Mouse (Mus musculus) embryo, embryonic 11.5 days (tissue): ENCODE measurements at regions not wholly inside any gene's neighbourhood (a gene's known extent, or its start where the extent isn't known, plus 50 kb on each side); places are given as distances from the start of the nearest gene placed in this dataset.
A peak's percentile ranks its signal among the peaks of the same experiment; 100 is the strongest.

Experiments
- DNase-seq: peaks from one replicate; pipeline ENCODE4 v3.0.0-alpha.2; 2012; ENCODE audit warnings: low read depth, low spot score

DNA sequence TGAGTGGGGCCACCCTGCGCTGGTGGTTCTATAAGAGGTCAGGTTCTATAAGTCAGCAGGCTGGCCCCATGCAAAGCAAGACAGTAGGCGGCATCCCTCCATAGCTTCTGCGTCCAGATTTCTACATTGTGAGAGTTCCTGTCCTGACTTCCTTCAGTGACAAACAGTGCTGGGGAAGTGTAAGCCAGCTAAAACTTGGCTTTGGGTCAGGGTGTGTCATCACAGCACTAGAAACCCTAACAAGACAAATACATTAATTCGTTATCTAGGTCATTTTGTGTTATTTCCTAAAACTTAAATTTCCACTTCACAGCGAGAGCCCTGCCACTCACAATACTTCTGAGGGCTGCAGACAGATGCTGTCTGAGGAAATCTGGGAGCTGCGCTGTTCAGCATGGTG lies 181.3 kb downstream of the Ifng start:
- no peak for DNase-seq

DNA sequence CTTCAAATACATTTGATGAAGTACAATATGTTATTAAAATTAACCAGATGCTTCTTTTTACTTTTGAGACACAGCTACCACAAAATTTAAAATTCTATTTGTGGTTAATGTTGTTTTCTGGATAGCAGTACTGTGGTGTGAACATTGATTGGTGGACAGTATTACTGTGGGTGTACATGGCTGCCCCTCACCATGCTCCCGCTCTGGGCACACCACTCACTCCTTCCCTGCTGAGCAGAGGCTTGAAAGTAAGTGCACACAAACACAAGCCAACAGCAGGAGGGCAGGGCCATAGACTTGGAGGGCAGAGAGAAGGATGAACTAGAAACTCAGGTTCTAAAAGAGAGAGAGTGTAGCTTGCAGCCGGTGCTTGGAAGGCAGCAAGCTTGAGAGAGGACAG lies 182.1 kb downstream of the Ifng start:
- no peak for DNase-seq

GRCm38 (mm10) chr10:118624368-118624767 lies 183.5 kb downstream of the Ifng start:
- no peak for DNase-seq

DNA sequence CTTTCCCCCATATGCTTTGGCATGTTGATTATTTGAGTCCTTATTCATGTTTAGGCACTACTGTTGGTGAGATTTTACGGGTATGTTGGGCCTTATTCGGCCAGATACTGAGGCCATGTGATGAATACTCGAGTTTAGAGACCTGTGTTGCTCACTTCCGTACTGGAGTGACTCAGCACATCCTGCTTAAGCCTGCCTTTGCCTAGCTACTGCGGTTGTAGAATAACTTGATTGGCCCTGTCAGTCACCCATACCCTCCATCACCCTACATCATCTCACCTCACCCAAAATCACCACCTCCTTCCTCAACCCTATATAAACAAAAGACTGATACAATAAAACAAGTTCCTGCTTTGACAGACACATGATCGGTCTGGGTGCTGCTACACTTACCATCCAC lies 187.2 kb downstream of the Ifng start:
- DNase-seq = no peak

DNA sequence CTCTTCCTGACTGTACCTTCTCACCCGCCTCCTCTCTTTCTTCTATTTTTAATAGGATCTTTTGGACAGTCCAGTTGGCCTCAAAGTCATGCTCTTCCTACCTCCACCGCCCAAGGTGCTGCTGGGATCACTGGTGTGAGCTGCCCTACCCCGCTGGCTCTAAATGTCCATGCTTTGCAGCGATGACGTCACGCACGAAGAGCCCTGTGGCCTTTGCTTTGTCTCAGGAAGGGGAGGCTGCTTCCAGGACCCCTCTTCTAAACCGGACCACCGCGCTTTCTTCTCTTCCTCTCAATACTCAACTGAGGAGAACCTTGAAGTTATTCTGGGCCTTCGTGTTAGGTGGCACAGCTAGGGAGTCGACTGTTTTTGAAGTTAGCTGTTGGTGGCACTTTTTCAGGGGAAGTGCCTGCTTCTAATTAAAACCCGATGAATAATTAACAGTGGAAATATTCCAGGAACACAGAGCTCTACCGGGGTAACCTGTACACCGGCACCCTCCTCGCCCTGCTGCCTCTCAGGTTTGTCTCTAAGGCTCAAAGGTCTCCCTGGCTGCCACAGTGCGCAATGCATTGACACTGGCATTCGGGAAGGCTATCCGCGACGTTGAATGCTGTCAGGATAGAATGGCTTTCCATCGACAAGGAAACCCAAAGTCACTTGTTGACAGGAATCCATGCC lies 188.7 kb downstream of the Ifng start:
- no peak for DNase-seq

- DNase-seq = no peak
Observed at GRCm38 (mm10) chr10:118631786-118632185, 190.9 kb downstream of the Ifng start.

DNA sequence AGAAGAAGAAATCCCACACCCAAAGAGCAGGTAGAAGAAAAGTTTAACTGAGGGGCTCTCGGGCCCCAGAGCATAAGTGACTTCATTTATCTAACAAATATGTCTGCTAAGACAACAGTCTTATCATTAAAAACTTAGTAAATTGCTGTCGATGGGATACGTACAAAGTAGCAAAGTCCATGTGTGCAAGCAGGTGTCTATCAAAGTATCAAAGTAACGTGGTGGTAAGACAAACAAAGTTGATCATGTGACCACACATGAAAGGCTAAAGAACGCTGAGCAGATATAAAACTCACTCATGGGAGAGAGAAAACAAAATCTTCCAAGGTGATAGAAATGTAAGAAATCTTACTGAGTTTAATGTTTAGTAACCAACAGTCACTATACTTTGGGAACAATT lies 191.3 kb downstream of the Ifng start:
- DNase-seq = no peak

GRCm38 (mm10) chr10:118633429-118633828 lies 192.6 kb downstream of the Ifng start:
- DNase-seq = no peak

DNA sequence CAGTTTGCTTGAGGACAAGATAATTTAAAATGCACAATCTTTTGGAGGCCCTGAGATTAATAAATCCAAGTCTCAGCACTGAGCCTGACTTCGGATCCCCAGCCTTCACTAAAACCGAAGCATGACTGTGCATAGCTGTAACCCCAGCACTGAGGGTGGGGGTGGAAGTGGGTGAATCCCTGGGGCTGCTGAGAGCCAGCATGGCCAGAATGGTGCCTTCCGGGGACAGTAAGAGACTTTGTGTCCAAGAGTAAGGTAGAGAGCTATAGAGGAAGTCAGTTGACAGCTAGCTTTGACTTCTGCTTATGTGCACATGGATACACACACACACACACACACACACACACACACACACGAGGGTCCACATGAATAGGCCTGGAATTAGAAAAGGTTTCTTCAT lies 198.3 kb downstream of the Ifng start:
- DNase-seq = no peak

DNA sequence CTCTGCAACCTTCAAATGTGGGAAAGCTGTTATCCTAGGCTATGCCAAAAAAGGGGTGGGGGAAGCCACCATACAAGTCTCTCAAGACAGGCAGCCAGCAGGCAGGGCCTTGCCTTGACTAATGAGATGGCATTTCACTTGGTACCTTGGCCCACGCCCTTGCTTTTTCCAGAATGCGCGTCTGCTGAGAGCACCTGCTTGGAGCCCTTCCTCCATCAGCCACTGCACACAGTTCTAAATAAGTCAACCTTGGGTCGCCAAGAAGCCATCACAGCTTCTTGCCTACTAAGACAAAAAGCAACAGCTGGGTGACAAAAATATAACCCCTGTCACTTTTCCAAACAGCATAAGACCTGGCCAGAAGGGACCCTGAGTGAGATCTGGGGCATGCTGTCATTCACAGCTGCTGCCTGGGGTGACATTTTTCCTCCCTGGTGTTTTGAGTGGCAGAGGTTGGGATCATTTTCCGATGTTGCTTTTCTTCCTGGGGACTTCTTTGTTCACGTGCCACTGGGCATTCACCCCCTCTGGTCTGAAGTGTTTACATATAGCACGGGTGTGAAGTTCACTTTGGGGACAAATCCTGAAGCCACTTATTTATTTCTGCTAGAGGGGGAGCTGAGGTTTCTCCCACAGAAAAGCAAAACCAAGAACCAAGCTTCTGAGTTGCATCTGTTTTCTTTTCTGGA lies 199.4 kb downstream of the Ifng start:
- DNase-seq = no peak

DNA sequence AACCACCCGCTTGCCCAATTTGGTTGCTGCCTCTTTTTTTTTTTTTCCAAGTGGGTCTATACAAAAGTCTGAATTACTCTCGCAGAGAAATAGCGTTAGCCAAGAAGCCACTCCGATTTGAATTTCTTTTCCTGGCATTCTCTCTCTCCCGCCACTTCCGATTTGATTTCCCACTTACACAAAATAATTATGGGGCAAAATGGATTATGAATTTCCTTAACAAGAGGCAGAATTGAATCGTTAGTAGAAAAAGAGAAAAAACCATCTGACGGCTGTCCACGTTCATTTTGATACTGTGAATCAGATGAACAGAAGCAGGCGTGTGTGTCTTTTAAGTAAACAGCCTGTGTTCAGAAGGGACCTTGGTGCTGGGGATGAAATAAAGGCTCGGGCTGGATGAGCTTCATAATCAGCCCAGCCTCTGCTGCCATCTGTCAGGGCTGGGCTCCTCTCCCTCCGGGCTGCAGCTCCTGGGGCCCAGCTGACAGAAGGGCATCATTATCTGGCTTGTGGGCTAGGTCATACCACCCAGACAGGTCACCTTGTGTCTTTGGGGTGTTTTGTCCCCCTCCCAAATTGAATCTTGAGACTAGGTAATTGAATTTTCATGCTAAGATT lies 200.1 kb downstream of the Ifng start:
- DNase-seq = no peak

DNA sequence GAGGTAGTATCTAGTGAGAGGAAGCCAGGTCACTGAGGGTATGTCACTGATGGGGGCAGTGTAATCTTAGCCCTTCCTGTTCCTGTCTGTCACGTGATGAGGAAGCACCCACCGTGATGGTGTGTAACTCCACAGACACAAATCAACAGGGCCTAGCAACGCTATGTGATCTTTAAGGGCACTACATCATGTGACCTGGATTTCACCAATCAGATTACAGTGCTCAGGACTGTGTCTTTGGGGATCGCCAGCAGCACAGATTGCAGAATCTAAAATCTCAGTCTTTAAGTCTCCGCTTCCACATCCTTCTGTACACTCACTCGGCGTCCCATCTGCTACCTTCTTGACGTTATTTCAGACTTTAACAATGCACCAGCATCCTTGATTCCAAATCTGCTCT lies 202.8 kb downstream of the Ifng start:
- DNase-seq = no peak

- no peak for DNase-seq
Observed at GRCm38 (mm10) chr10:118648111-118648510, 207.3 kb downstream of the Ifng start.

DNA sequence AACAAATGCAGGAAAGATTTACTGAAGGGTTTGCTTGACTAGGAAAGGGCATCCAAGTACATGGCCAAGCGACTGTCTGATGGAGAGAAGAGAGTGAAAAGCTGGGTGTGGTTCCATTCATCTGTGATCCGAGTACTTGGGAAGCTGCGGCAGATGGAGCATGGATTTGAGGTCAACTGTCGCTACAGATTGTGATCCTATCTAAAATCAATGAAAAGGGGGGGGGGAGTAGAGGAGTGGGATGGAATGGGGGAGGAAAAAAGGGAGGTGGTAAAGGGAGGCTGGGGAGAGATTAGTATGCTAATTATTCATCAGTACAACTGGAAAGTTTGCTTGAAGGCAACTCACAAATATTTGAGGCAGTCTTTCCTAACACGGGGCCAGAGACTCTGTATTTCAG lies 213.4 kb downstream of the Dyrk2 start:
- DNase-seq = no peak

- DNase-seq = no peak
Observed at GRCm38 (mm10) chr10:118666009-118666408, 204.0 kb downstream of the Dyrk2 start.

- DNase-seq = peak; percentile 13
Observed at GRCm38 (mm10) chr10:118675816-118676465, 194.1 kb downstream of the Dyrk2 start.

GRCm38 (mm10) chr10:118678750-118679418 lies 191.1 kb downstream of the Dyrk2 start:
- DNase-seq = no peak

- no peak for DNase-seq
Observed at GRCm38 (mm10) chr10:118679507-118679906, 190.5 kb downstream of the Dyrk2 start.

DNA sequence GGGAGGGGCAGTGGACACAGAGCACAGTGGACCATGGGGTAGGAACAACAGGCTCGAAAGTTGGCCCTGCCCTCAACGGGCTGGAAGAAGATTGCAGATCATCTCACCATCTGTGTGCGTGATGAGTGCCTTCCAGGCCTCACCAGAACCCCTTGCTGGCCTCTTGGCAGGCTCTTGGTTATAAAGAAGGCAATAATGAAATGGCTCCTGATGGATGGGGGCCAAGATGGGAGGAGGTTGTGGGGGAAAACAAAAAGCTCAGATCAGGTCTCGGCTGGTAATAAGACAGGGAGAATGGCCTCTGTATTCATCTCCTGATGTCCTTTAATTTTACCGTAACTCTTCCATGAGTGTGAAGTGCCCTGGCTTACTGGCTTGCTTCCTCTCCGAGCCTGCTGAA lies 189.1 kb downstream of the Dyrk2 start:
- no peak for DNase-seq

DNA sequence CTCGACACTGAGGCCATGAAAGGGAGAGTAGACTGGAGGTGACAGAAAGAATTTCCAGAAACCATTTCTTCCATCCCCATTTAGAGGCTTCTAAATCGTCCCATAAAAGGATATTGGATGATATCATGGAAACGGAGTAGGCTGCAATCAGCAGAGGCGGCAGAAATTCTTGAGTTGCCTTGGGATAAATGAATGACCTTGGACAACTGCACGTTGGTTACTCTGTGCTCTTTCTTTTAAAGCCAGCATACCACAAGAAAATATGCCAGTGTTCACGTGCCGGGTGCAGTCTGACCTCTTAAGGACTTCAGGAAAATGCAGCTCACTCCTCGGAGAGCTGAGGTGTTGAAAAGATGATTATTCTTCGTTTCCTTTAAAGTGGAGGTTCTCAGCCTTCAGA lies 186.7 kb downstream of the Dyrk2 start:
- no peak for DNase-seq

GRCm38 (mm10) chr10:118699292-118699691 lies 170.7 kb downstream of the Dyrk2 start:
- no peak for DNase-seq

- no peak for DNase-seq
Observed at GRCm38 (mm10) chr10:118700115-118700514, 169.9 kb downstream of the Dyrk2 start.
